Mouse (Mus musculus) activated CD4-positive, CD25-positive, alpha-beta regulatory T cell (primary cell): ENCODE data around the gene Scgb2b3. TPM values are rescaled to one million over a fixed set of nuclear protein-coding genes. Genes with fewer than 3 reads are reported as not detected.

ENCODE experiments used
- polyA plus RNA-seq, 2 experiments: library from polyadenylated mRNA; unstranded; fragments of 100-300 nt; shearing (Covaris generic); gene quantifications; one replicate each; pipeline ENCODE4 v1.2.1; 2017

The Scgb2b3 gene
- polyA plus RNA-seq: not detected

DNA sequence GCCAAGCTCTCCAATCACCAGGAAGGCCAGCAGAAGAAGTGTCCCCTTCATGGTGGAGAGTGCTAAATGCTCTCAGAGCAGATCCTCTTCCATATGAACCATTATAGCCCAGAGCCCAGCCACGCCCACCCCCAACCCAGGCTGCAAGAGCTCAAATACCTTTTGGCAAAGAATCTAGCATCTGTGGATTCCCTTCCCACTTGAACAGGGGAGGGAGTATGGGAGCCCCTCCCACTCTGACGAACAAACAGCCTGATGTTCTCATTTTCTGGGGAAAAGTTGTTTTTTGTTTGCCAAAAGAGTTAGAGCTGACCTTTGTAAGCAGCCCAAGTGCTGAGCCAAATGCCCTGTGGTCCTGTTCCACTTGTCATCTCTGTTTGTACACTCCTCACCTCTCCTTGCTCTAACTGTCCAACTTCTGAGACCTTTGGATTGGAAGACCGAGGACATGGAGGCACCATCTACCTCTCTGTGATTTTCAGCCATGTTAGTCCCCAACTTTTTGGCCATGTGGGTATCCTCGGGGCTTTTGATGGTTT is at the start of gene Scgb2b3:
TSS of gene Scgb2b3 (minus strand) at position 51 of the 539 bp plus-strand sequence.

DNA sequence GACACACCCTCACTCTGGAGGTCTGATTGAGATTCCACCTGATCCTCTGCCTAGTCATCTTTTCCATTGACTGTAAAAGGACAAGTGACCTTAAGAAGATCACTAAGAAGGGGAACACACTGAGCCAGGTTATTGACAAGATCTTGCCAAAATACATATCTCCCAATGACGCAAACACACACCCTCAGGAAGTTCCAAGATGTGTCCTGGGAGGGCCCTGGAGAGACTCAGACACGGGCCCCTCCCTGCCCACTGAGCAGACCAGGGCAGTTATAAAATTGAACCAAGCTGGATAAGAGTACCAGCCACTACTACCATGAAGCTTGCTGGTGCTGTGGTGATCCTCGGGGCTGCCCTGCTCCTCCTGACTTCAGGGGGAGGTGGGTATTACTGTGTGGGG is 13.4 kb upstream of the Scgb2b3 start, which contains the start of gene Scgb1b3:
TSS of gene Scgb1b3 (plus strand) at position 301 of the 400 bp plus-strand sequence.

Other genes starting within 250 kb of the Scgb2b3 start
- gene Hpn, start 246.8 kb downstream of the Scgb2b3 start, polyA plus RNA-seq: 10 to 100 TPM in 1 of 2 experiments, 1 to 10 TPM in 1; 9.4 to 13.2 TPM
- gene Scn1b, start 235.1 kb downstream of the Scgb2b3 start, polyA plus RNA-seq: 1 to 10 TPM; 1.5 to 3.2 TPM
- 100 to 1,000 TPM; 276 to 323 TPM for gene Gramd1a, start 206.2 kb downstream of the Scgb2b3 start, polyA plus RNA-seq
- not detected for gene Scgb2b2, start 71.6 kb downstream of the Scgb2b3 start, polyA plus RNA-seq
- not detected for gene Scgb1b2, start 70.3 kb downstream of the Scgb2b3 start, polyA plus RNA-seq
- gene Scgb1b3, start 13.5 kb upstream of the Scgb2b3 start, polyA plus RNA-seq: not detected